Mouse (Mus musculus): ENCODE results near the gene Pin4. TPM values are rescaled to one million over a fixed set of nuclear protein-coding genes. Genes with fewer than 3 reads are reported as not detected.

Gene Pin4
- polyA plus RNA-seq, 1 experiment from 2014 or later: 50.1 TPM

GRCm38 (mm10) chrX:102160528-102160927 lies 41.3 kb downstream of the Pin4 start:
- Histone ChIP-seq H3K4me2 (replicated peaks) (no peak overlapping the region), H3K4me1 (replicated peaks) (no peaks in the 10 kb centered on the region), H3K27me3 (replicated peaks) (no peaks in the 10 kb centered on the region; the same call in 1 of the 2 replicates), H3K4me3 (replicated peaks) (no peak overlapping the region), H3K27ac (no peak overlapping the region), H3K9ac (no peak overlapping the region), H3K9me3 (no peaks in the 10 kb centered on the region), H3K36me3 (no peaks in the 10 kb centered on the region)
- 78% methylated on average over 2 of the region's 2 CpGs for WGBS
- ATAC-seq: no peak

GRCm38 (mm10) chrX:102163096-102163495 lies 43.8 kb downstream of the Pin4 start:
- H3K4me3 ChIP-seq (replicated peaks): no peak overlapping the region
- no peak overlapping the region for H3K27ac ChIP-seq
- H3K9me3 ChIP-seq: no peaks in the 10 kb centered on the region
- no peak for ATAC-seq
- no peak overlapping the region for H3K4me2 ChIP-seq (replicated peaks)
- H3K27me3 ChIP-seq (replicated peaks): no peaks in the 10 kb centered on the region; the same call in 1 of the 2 replicates
- whole genome bisulfite sequencing: 41% methylated on average over 2 of the region's 2 CpGs
- H3K9ac ChIP-seq: no peak overlapping the region
- H3K4me1 ChIP-seq (replicated peaks): no peaks in the 10 kb centered on the region
- no peaks in the 10 kb centered on the region for H3K36me3 ChIP-seq

GRCm38 (mm10) chrX:102163529-102163928 lies 44.3 kb downstream of the Pin4 start:
- no peak for ATAC-seq
- H3K9me3 ChIP-seq: no peaks in the 10 kb centered on the region
- H3K27ac ChIP-seq: no peak overlapping the region
- no peak overlapping the region for H3K4me3 ChIP-seq (replicated peaks)
- WGBS: 65% methylated on average over 4 of the region's 4 CpGs
- no peak overlapping the region for H3K4me2 ChIP-seq (replicated peaks)
- H3K36me3 ChIP-seq: no peaks in the 10 kb centered on the region
- H3K27me3 ChIP-seq (replicated peaks): no peaks in the 10 kb centered on the region
- H3K9ac ChIP-seq: no peak overlapping the region
- no peaks in the 10 kb centered on the region for H3K4me1 ChIP-seq (replicated peaks)

- H3K9ac ChIP-seq: no peak overlapping the region
- H3K9me3 ChIP-seq: no peaks in the 10 kb centered on the region
- H3K4me2 ChIP-seq (replicated peaks): no peak overlapping the region
- WGBS: 55% methylated on average over 5 of the region's 5 CpGs
- no peak for ATAC-seq
- no peak overlapping the region for H3K27ac ChIP-seq
- H3K36me3 ChIP-seq: no peaks in the 10 kb centered on the region
- H3K4me3 ChIP-seq (replicated peaks): no peak overlapping the region
- no peaks in the 10 kb centered on the region for H3K4me1 ChIP-seq (replicated peaks)
- H3K27me3 ChIP-seq (replicated peaks): no peaks in the 10 kb centered on the region
Observed at GRCm38 (mm10) chrX:102166521-102166920, 47.3 kb downstream of the Pin4 start.

GRCm38 (mm10) chrX:102166986-102167385 lies 47.7 kb downstream of the Pin4 start:
- no peaks in the 10 kb centered on the region for H3K4me1 ChIP-seq (replicated peaks)
- WGBS: 42% methylated on average over 6 of the region's 6 CpGs
- no peak overlapping the region for H3K9ac ChIP-seq
- no peaks in the 10 kb centered on the region for H3K9me3 ChIP-seq
- no peaks in the 10 kb centered on the region for H3K27me3 ChIP-seq (replicated peaks)
- H3K36me3 ChIP-seq: no peaks in the 10 kb centered on the region
- ATAC-seq: no peak
- no peak overlapping the region for H3K4me2 ChIP-seq (replicated peaks)
- no peak overlapping the region for H3K27ac ChIP-seq
- no peak overlapping the region for H3K4me3 ChIP-seq (replicated peaks)

GRCm38 (mm10) chrX:102169724-102170123 lies 50.5 kb downstream of the Pin4 start:
- Histone ChIP-seq H3K9ac (no peak overlapping the region), H3K4me2 (replicated peaks) (no peak overlapping the region), H3K36me3 (no peaks in the 10 kb centered on the region), H3K4me1 (replicated peaks) (no peaks in the 10 kb centered on the region), H3K9me3 (no peaks in the 10 kb centered on the region), H3K27me3 (replicated peaks) (no peaks in the 10 kb centered on the region), H3K4me3 (replicated peaks) (no peak overlapping the region), H3K27ac (no peak overlapping the region)
- no peak for ATAC-seq
- 91% methylated on average over 1 of the region's 1 CpGs for WGBS

GRCm38 (mm10) chrX:102170135-102170534 lies 50.9 kb downstream of the Pin4 start:
- Histone ChIP-seq H3K9ac (no peak overlapping the region), H3K4me2 (replicated peaks) (no peak overlapping the region), H3K9me3 (no peaks in the 10 kb centered on the region), H3K36me3 (no peaks in the 10 kb centered on the region), H3K4me1 (replicated peaks) (no peaks in the 10 kb centered on the region), H3K4me3 (replicated peaks) (no peak overlapping the region), H3K27ac (no peak overlapping the region), H3K27me3 (replicated peaks) (no peaks in the 10 kb centered on the region)
- no peak for ATAC-seq
- WGBS: 45% methylated on average over 3 of the region's 3 CpGs

- 55% methylated on average over 3 of the region's 3 CpGs for whole genome bisulfite sequencing
- Histone ChIP-seq H3K9me3 (no peaks in the 10 kb centered on the region), H3K4me2 (replicated peaks) (no peak overlapping the region), H3K27ac (no peak overlapping the region), H3K4me3 (replicated peaks) (no peak overlapping the region), H3K9ac (no peak overlapping the region), H3K4me1 (replicated peaks) (no peaks in the 10 kb centered on the region), H3K27me3 (replicated peaks) (no peaks in the 10 kb centered on the region), H3K36me3 (no peaks in the 10 kb centered on the region)
- ATAC-seq: no peak
Observed at GRCm38 (mm10) chrX:102170900-102171299, 51.7 kb downstream of the Pin4 start.

- Histone ChIP-seq H3K27me3 (replicated peaks) (0 out of 2 replicates have a peak, but pooled peaks cover 2% of the 10 kb centered on the region), H3K36me3 (no peaks in the 10 kb centered on the region), H3K9ac (no peak overlapping the region), H3K27ac (no peak overlapping the region), H3K4me3 (replicated peaks) (no peak overlapping the region), H3K4me1 (replicated peaks) (no peaks in the 10 kb centered on the region), H3K4me2 (replicated peaks) (no peak overlapping the region), H3K9me3 (no peaks in the 10 kb centered on the region)
- 86% methylated on average over 5 of the region's 5 CpGs for WGBS
- no peak for ATAC-seq
Observed at GRCm38 (mm10) chrX:102175538-102176287, 56.5 kb downstream of the Pin4 start.

Other genes starting within 250 kb of the Pin4 start
- 1.1 and 1.3 TPM in 2 replicates for gene Rtl5, start 48.1 kb upstream of the Pin4 start, polyA plus RNA-seq (2015; fragmentation: Nextera tagmentation; extraction: Ambion mirVana)
- gene Ercc6l, start 37.6 kb downstream of the Pin4 start, polyA plus RNA-seq (2015; fragmentation: Nextera tagmentation; extraction: Ambion mirVana): 9.5 and 11.2 TPM in 2 replicates
- 764 and 787 TPM in 2 replicates for gene Rps4x, start 69.9 kb downstream of the Pin4 start, polyA plus RNA-seq (2015; fragmentation: Nextera tagmentation; extraction: Ambion mirVana)
- gene Cited1, start 132.7 kb downstream of the Pin4 start, polyA plus RNA-seq (2015; fragmentation: Nextera tagmentation; extraction: Ambion mirVana): 7.1 and 7.4 TPM in 2 replicates

Data from intestine, embryonic 15.5 days (tissue).